Mouse (Mus musculus): ENCODE results near the gene Vwa7. TPM values are rescaled to one million over a fixed set of nuclear protein-coding genes. Genes with fewer than 3 reads are reported as not detected.
"Not testable (repeated sequence)": the region's sequence is repeated elsewhere in the genome, so short reads cannot be mapped to it uniquely, and the experiment has no call there.

Vwa7 gene
- polyA plus RNA-seq, 1 experiment from 2014 or later = 0.27 TPM

DNA sequence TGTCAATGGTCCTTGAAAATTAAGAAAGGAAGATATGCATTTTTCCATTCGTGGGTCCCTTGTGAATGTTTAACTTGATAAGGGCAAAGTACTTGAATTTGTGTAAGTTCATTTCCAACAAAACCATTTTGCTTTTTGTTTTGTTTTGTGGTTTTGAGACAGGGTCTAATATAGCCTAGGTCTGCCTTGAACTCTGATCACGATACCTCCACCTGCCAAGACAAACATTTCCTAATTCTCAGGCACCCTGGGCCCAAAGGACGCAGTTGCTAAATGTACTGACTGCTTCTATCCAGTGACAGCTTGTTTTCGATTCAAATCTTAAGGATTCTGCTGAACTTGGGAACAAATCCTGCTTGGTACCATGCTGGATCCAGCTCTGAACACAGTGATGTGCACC lies 36.7 kb upstream of the Vwa7 start:
- Histone ChIP-seq H3K9me3 (ENCODE audit: control insufficient read depth, low read length) (no peaks in the 10 kb centered on the region), H3K4me3 (ENCODE audit: low read depth, low read length) (no peak overlapping the region), H3K4me2 (ENCODE audit: low read depth, low read length, severe bottlenecking) (no peak overlapping the region), H3K27ac (ENCODE audit: low read depth, low read length) (no peak overlapping the region), H3K36me3 (ENCODE audit: control insufficient read depth, insufficient read depth, low read length) (no peaks in the 10 kb centered on the region), H3K9ac (ENCODE audit: low read length) (no peak overlapping the region), H3K27me3 (ENCODE audit: control insufficient read depth, insufficient read depth, low read length) (no peaks in the 10 kb centered on the region), H3K4me1 (replicated peaks; ENCODE audit: control insufficient read depth, insufficient read depth, low read length) (peaks cover 10% of the 10 kb centered on the region; the same call in 1 of the 2 replicates)
- DNase-seq (ENCODE audit: low spot score) = no peak
- 92% methylated on average over 4 of the region's 4 CpGs for WGBS
- no peak for ATAC-seq (replicated peaks; ENCODE audit: low FRiP score)

DNA sequence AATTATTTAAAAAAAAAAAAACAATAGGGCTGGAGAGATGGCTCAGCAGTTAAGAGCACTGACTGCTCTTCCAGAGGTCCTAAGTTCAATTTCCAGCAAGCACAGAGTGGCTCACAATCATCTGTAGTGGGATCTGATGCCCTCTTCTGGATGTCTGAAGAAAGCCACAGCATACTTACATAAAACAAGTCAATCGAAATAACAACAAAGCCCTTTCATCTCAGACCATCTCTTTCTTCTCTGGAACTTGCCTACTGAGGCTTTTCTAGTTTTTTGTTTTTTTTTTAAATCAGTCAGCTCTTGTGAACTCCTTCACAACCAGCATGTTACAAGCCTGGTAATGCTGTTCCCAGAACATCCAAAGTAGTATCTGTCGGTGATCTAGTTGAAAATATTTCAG lies 35.7 kb upstream of the Vwa7 start:
- no peak overlapping the region for H3K27ac ChIP-seq (ENCODE audit: low read depth, low read length)
- no peak for ATAC-seq (replicated peaks; ENCODE audit: low FRiP score)
- peak overlapping the region; percentile 80 for H3K4me2 ChIP-seq (ENCODE audit: low read depth, low read length, severe bottlenecking)
- H3K9me3 ChIP-seq (ENCODE audit: control insufficient read depth, low read length) = no peaks in the 10 kb centered on the region
- H3K36me3 ChIP-seq (ENCODE audit: control insufficient read depth, insufficient read depth, low read length) = peaks cover 2% of the 10 kb centered on the region; the same call in 1 of the 2 replicates
- DNase-seq (ENCODE audit: low spot score) = peak; percentile 48
- WGBS = 24% methylated on average over 2 of the region's 2 CpGs
- no peaks in the 10 kb centered on the region for H3K27me3 ChIP-seq (ENCODE audit: control insufficient read depth, insufficient read depth, low read length)
- peak overlapping the region; percentile 95 for H3K9ac ChIP-seq (ENCODE audit: low read length)
- H3K4me1 ChIP-seq (replicated peaks; ENCODE audit: control insufficient read depth, insufficient read depth, low read length) = peaks cover 10% of the 10 kb centered on the region; the same call in 1 of the 2 replicates
- H3K4me3 ChIP-seq (ENCODE audit: low read depth, low read length) = peak overlapping the region; percentile 93

DNA sequence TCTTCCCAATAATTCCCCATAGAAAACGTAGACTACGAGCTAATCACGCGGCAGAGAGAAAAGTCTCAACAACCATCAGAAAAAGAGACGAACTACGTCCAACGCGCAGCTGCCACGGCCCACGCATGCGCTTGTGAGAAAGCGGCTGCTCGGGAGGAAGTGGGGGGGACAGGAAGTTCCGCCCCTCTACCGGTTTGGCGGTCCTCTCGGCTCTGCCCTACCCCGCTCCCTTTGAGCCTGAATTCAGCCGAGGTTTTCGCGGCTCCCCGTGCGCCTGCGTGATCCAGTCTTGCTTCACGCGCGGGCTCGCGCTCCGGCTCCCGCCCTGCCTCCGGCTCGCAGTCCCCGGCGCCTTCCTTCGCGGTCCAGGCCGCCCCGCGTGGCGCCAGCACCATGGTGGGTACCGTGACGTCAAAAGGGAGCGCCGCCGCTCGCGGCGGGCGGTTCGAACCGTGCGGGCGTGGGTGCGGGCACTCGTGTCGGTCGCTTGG lies 34.6 kb upstream of the Vwa7 start, which contains the start of gene Lsm2:
Lsm2 (plus strand) TSS at position 173 of the 491 bp plus-strand sequence.
- no peaks in the 10 kb centered on the region for H3K27me3 ChIP-seq (ENCODE audit: control insufficient read depth, insufficient read depth, low read length)
- H3K9me3 ChIP-seq (ENCODE audit: control insufficient read depth, low read length) = no peaks in the 10 kb centered on the region
- peak within 1 kb of the TSS; percentile 93 for H3K4me3 ChIP-seq (ENCODE audit: low read depth, low read length)
- peak; percentile 93 for ATAC-seq (replicated peaks; ENCODE audit: low FRiP score)
- WGBS = under 1% methylated on average over 58 of the region's 58 CpGs
- peaks cover 6% of the 10 kb centered on the region; the same call in 1 of the 2 replicates for H3K36me3 ChIP-seq (ENCODE audit: control insufficient read depth, insufficient read depth, low read length)
- H3K4me2 ChIP-seq (ENCODE audit: low read depth, low read length, severe bottlenecking) = peak within 1 kb of the TSS; percentile 80
- H3K4me1 ChIP-seq (replicated peaks; ENCODE audit: control insufficient read depth, insufficient read depth, low read length) = peaks cover 10% of the 10 kb centered on the region; the same call in 1 of the 2 replicates
- peak; percentile 93 for DNase-seq (ENCODE audit: low spot score)
- peak within 1 kb of the TSS; percentile 97 for H3K27ac ChIP-seq (ENCODE audit: low read depth, low read length)
- peak within 1 kb of the TSS; percentile 95 for H3K9ac ChIP-seq (ENCODE audit: low read length)

DNA sequence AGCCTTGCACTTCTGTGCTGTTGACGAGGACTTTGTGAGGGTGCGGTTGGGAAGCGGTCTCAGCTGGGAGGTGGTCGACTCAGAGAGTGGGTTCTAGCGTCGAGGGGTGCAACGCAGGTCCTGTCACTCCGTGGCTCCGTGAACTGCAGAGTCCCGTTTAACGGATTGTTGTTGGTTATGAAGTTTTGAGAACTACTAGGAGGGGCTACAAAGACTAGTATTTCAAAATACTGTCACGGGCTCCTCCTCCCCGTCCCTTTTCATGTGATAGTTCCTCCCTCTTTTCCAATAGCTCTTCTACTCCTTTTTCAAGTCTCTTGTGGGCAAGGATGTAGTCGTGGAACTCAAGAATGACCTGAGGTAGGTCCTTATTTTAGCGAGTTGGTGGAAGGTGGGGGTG lies 34.1 kb upstream of the Vwa7 start:
- DNase-seq (ENCODE audit: low spot score) (no peak), ATAC-seq (replicated peaks; ENCODE audit: low FRiP score) (no peak)
- Histone ChIP-seq H3K4me3 (ENCODE audit: low read depth, low read length) (peak overlapping the region; percentile 93), H3K4me2 (ENCODE audit: low read depth, low read length, severe bottlenecking) (peak overlapping the region; percentile 80), H3K9me3 (ENCODE audit: control insufficient read depth, low read length) (no peaks in the 10 kb centered on the region), H3K36me3 (ENCODE audit: control insufficient read depth, insufficient read depth, low read length) (peaks cover 6% of the 10 kb centered on the region; the same call in 1 of the 2 replicates), H3K4me1 (replicated peaks; ENCODE audit: control insufficient read depth, insufficient read depth, low read length) (peaks cover 10% of the 10 kb centered on the region; the same call in 1 of the 2 replicates), H3K9ac (ENCODE audit: low read length) (peak overlapping the region; percentile 95), H3K27ac (ENCODE audit: low read depth, low read length) (peak overlapping the region; percentile 97), H3K27me3 (ENCODE audit: control insufficient read depth, insufficient read depth, low read length) (no peaks in the 10 kb centered on the region)
- under 1% methylated on average over 15 of the region's 15 CpGs for WGBS

DNA sequence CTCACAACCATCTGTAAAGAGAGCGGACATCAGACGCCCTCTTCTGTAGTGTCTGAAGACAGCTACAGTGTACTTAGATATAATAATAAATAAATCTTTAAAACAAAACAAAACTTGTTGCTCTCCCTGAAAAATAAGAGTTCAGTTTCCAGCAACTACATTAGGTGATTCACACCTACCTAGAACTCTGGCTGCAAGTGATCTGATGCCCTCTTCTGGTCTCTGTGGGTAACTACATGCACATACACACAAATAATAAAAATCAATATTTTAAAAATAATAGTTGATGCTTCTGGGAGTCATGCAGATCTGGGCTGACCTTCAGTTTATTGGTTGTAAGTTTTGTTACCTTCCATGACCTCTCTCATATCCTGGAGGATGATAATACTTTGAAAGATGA lies 32.2 kb upstream of the Vwa7 start:
- 67% methylated on average over 2 of the region's 2 CpGs for WGBS
- Histone ChIP-seq H3K4me2 (ENCODE audit: low read depth, low read length, severe bottlenecking) (no peak overlapping the region), H3K4me1 (replicated peaks; ENCODE audit: control insufficient read depth, insufficient read depth, low read length) (peaks cover 10% of the 10 kb centered on the region; the same call in 1 of the 2 replicates), H3K4me3 (ENCODE audit: low read depth, low read length) (no peak overlapping the region), H3K27ac (ENCODE audit: low read depth, low read length) (no peak overlapping the region), H3K9ac (ENCODE audit: low read length) (no peak overlapping the region), H3K9me3 (ENCODE audit: control insufficient read depth, low read length) (no peaks in the 10 kb centered on the region), H3K27me3 (ENCODE audit: control insufficient read depth, insufficient read depth, low read length) (no peaks in the 10 kb centered on the region), H3K36me3 (ENCODE audit: control insufficient read depth, insufficient read depth, low read length) (peaks cover 6% of the 10 kb centered on the region; the same call in 1 of the 2 replicates)
- DNase-seq (ENCODE audit: low spot score) = no peak
- no peak for ATAC-seq (replicated peaks; ENCODE audit: low FRiP score)

DNA sequence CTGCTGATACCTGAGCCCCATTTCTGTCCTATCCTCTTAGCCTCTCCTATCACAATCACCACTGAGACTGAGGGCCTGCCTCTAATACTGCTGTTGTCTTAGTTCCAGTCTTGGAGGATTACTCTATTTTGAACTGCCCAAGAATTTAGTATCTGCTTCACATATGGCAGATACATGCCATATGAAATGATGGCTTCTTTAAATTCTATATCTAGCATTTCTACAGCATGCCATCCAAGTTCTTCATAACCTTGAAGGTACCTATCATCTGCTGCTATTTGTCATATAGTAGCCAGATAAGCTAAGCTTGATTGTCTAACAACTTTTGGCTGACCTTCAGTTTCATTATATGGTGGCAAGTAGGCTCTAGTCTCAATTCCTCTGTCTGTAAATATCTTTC lies 21.6 kb upstream of the Vwa7 start:
- no peaks in the 10 kb centered on the region for H3K27me3 ChIP-seq (ENCODE audit: control insufficient read depth, insufficient read depth, low read length)
- DNase-seq (ENCODE audit: low spot score) = no peak
- no peak for ATAC-seq (replicated peaks; ENCODE audit: low FRiP score)
- no peak overlapping the region for H3K27ac ChIP-seq (ENCODE audit: low read depth, low read length)
- no peaks in the 10 kb centered on the region for H3K9me3 ChIP-seq (ENCODE audit: control insufficient read depth, low read length)
- H3K4me2 ChIP-seq (ENCODE audit: low read depth, low read length, severe bottlenecking) = no peak overlapping the region
- H3K9ac ChIP-seq (ENCODE audit: low read length) = no peak overlapping the region
- H3K4me3 ChIP-seq (ENCODE audit: low read depth, low read length) = no peak overlapping the region
- peaks cover 5% of the 10 kb centered on the region; the same call in 1 of the 2 replicates for H3K4me1 ChIP-seq (replicated peaks; ENCODE audit: control insufficient read depth, insufficient read depth, low read length)
- peaks cover 4% of the 10 kb centered on the region; the same call in 1 of the 2 replicates for H3K36me3 ChIP-seq (ENCODE audit: control insufficient read depth, insufficient read depth, low read length)

DNA sequence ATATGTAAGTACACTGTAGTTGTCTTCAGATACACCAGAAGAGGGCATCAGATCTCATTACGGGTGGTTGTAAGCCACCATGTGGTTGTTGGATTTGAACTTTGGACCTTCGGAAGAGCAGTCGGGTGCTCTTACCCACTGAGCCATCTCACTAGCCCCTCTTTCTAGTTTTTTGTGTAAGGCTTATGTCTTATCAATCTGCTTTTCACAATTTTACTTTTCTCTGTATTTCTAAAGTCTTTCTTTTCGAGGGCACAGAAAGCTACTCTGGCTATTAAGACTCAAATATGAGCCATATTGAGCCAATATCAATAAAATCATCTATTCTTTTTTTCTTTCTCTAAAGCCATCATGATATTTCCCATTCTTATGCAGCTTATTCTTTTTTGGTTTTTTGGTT lies 21.2 kb upstream of the Vwa7 start:
- ATAC-seq (replicated peaks; ENCODE audit: low FRiP score); H3K27ac ChIP-seq (ENCODE audit: low read depth, low read length); H3K4me1 ChIP-seq (replicated peaks; ENCODE audit: control insufficient read depth, insufficient read depth, low read length); H3K4me2 ChIP-seq (ENCODE audit: low read depth, low read length, severe bottlenecking); H3K27me3 ChIP-seq (ENCODE audit: control insufficient read depth, insufficient read depth, low read length); DNase-seq (ENCODE audit: low spot score); H3K36me3 ChIP-seq (ENCODE audit: control insufficient read depth, insufficient read depth, low read length); H3K9ac ChIP-seq (ENCODE audit: low read length); H3K4me3 ChIP-seq (ENCODE audit: low read depth, low read length); H3K9me3 ChIP-seq (ENCODE audit: control insufficient read depth, low read length): not testable (repeated sequence)
- WGBS = 95% methylated on average over 4 of the region's 4 CpGs

DNA sequence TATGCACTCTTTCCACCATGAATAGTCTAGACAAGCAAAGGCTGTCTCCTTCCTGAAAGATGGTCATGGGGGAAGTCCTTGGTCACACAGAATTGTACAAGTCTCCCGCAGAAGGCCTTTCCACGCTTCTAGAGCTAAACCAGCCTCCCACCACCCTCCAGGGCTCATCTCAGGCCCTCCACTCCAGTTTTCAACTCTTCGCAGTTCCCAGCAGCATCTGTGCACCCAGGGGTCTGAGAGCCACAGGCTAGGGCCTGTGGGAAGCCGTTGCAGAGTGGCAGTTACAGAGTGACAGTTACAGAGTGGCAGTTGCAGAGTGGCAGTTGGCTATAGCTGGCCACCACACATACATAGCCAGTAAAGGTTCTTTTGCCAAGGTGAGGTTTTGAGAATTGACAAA lies 20.5 kb upstream of the Vwa7 start:
- H3K36me3 ChIP-seq (ENCODE audit: control insufficient read depth, insufficient read depth, low read length); H3K27me3 ChIP-seq (ENCODE audit: control insufficient read depth, insufficient read depth, low read length); H3K4me2 ChIP-seq (ENCODE audit: low read depth, low read length, severe bottlenecking); H3K4me3 ChIP-seq (ENCODE audit: low read depth, low read length); ATAC-seq (replicated peaks; ENCODE audit: low FRiP score); H3K27ac ChIP-seq (ENCODE audit: low read depth, low read length); H3K9me3 ChIP-seq (ENCODE audit: control insufficient read depth, low read length); H3K9ac ChIP-seq (ENCODE audit: low read length); H3K4me1 ChIP-seq (replicated peaks; ENCODE audit: control insufficient read depth, insufficient read depth, low read length): not testable (repeated sequence)
- 97% methylated on average over 4 of the region's 4 CpGs for WGBS
- DNase-seq (ENCODE audit: low spot score) = peak; percentile 42
